Mouse (Mus musculus) macrophage (primary cell): ENCODE measurements around the gene Vav2. TPM values are rescaled to one million over a fixed set of nuclear protein-coding genes. Genes with fewer than 3 reads are reported as not detected.

ENCODE experiments used
- H3K27ac ChIP-seq: fragments of 350-480 bp; formaldehyde crosslinking; 2 replicates; pipeline ENCODE4 v1.9.0; 2021
- H3K36me3 ChIP-seq: fragments of 350-480 bp; formaldehyde crosslinking; 2 replicates; pipeline ENCODE4 v1.9.0; 2021; ENCODE audit errors: inconsistent target
- H3K4me3 ChIP-seq: fragments of 350-480 bp; formaldehyde crosslinking; 2 replicates; pipeline ENCODE4 v1.9.0; 2021; ENCODE audit errors: inconsistent target
- H3K79me2 ChIP-seq: fragments of 350-480 bp; formaldehyde crosslinking; 2 replicates; pipeline ENCODE4 v1.9.0; 2021; ENCODE audit errors: inconsistent target
- WGBS: methylation state at CpG from one replicate; pipeline ENCODE4 v1.1.7; 2026; ENCODE audit warnings: inconsistent platforms; ENCODE audit not compliant: missing documents; 5-methylcytosine and 5-hydroxymethylcytosine counted together
- polyA plus RNA-seq: library from polyadenylated mRNA; stranded (reverse); fragments of 250-400 nt; gene quantifications from 3 replicates; pipeline ENCODE4 v1.2.4, GENCODE M21; 2018; ENCODE audit warnings: inconsistent platforms

Gene Vav2
- polyA plus RNA-seq, 1 experiment from 2014 or later = 24.0 TPM

DNA sequence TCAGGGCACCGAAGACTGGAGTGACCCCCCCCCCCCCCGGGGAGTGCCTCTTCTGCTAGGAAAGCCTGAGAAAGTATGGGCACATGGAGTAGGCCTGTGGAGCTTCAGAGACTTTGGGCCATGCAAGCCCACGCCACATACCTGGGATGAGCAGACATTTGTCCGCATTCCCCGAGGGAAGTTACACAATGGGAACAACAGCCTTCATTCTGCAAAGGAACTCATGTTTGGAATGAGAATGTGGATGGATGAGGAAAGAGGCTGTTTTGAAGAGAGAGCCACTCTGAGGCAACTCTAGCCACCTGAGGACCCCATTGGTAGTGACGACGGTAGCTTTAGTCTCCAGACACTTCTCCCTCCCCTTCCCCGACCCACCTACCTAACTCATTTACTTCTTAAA is 106.0 kb downstream of the Vav2 start:
- Histone ChIP-seq H3K36me3 (no peaks in the 10 kb centered on the region), H3K4me3 (no peak overlapping the region), H3K27ac (no peak overlapping the region), H3K79me2 (peaks cover 8% of the 10 kb centered on the region; the same call in 1 of the 2 replicates)
- WGBS = 92% methylated on average over 7 of the region's 8 CpGs

DNA sequence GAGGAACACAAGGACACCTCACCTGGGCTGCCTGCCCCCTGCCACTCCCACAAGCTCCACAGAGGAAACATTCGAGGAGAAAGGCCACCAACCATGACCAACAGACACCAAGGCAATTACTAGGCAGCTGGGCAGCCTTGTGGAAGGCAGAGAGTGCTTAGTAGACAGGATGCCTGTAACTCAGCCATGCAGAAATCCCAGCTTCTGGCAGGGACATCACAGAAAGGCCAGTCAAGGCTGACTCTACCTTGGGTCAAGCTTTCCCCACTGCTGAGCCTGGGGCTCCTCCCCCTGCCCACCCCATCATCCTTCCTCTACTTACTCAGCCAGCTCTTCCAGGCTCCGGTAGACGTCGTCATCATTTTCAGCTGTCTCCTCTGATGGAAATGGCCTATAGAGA is 108.2 kb downstream of the Vav2 start:
- Histone ChIP-seq H3K79me2 (peaks cover 4% of the 10 kb centered on the region; the same call in 1 of the 2 replicates), H3K36me3 (no peaks in the 10 kb centered on the region), H3K4me3 (no peak overlapping the region), H3K27ac (peak overlapping the region; percentile 82)
- WGBS = 63% methylated on average over 4 of the region's 4 CpGs

DNA sequence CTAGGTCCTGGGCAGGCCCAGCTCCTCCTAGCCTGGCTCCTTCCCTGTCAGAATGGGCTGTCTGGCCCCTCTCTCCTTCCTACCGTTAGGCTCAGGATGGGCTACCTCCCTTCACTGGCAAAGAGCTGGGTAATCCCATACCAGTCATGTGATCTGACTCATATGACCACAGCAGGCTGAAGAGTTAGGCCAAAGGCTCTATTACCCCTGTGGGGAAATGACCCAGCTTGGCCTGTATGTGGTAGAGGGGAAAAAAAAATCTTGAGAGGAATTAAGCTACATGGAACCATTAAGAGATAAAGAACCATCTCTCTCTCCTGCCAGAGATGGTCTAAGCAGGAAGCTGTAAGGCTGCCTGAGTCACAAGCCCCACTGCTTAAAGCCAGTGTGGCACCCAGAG is 108.6 kb downstream of the Vav2 start:
- WGBS = 50% methylated on average over 1 of the region's 1 CpGs
- Histone ChIP-seq H3K27ac (peak overlapping the region; percentile 82), H3K36me3 (no peaks in the 10 kb centered on the region), H3K79me2 (no peaks in the 10 kb centered on the region; the same call in 1 of the 2 replicates), H3K4me3 (no peak overlapping the region)

DNA sequence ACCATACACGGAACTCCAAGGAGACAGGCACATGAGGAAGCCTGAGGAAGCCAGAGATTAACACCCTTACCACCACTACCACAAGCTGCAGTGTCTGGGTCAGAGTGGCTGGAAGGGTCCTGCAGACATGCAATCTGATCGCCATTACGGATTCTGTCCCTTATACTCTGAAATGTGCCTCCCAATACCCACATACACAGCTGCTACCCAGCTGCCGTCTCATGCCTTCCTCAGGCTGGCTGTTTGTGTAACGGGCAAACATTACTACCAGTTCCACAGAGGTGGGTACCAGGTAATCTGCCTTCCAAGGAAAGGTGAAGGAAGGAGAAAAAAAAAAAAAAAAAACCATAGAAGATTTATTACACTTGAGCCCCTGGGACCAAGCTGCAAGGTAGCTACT is 110.7 kb downstream of the Vav2 start:
- Histone ChIP-seq H3K27ac (no peak overlapping the region), H3K36me3 (no peaks in the 10 kb centered on the region), H3K4me3 (no peak overlapping the region), H3K79me2 (no peaks in the 10 kb centered on the region; the same call in 1 of the 2 replicates)
- WGBS = 89% methylated on average over 4 of the region's 5 CpGs

DNA sequence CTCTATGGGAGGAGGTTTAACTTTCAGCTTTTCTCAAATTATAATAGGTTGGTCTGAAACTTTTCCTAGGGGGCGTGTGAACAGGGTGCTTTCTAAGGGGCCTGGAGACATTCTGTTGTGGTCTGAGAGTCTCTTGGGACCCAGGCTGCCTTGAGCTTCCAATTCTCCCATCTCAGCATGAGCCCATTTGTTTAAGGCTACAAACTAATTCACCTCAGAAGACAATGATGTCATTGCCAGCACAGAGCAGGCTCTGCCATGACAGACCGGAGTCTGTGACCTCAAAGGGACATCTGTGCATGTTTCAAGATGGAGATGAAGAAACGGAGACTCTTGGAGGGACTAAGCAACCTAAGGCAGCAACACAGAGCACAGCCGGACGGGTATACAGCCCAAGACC is 112.6 kb downstream of the Vav2 start:
- no peaks in the 10 kb centered on the region for H3K36me3 ChIP-seq
- 93% methylated on average over 5 of the region's 5 CpGs for WGBS
- no peak overlapping the region for H3K27ac ChIP-seq
- H3K4me3 ChIP-seq = no peak overlapping the region
- H3K79me2 ChIP-seq = no peaks in the 10 kb centered on the region; the same call in 1 of the 2 replicates

DNA sequence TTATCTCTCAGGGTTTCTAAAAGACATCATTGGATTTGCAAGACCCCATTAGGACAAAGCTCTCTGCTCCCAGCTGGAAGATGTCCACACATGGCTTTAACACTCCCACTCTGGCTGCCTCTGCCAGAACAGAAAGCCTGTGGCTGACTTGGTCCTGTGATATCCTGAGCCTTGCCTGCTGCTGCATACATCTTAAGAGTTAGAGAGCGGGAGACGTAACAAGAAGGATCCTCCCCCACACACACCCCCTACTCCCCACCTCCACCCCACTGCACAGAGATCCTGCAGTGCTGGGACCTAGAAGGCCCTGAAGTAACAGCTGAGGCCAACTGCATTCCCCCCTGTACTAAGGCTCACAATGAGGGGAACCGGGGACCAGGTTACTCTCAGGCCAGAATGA is 114.3 kb downstream of the Vav2 start:
- Histone ChIP-seq H3K36me3 (no peaks in the 10 kb centered on the region), H3K4me3 (no peak overlapping the region), H3K27ac (no peak overlapping the region), H3K79me2 (no peaks in the 10 kb centered on the region; the same call in 1 of the 2 replicates)
- WGBS = 92% methylated on average over 3 of the region's 3 CpGs

DNA sequence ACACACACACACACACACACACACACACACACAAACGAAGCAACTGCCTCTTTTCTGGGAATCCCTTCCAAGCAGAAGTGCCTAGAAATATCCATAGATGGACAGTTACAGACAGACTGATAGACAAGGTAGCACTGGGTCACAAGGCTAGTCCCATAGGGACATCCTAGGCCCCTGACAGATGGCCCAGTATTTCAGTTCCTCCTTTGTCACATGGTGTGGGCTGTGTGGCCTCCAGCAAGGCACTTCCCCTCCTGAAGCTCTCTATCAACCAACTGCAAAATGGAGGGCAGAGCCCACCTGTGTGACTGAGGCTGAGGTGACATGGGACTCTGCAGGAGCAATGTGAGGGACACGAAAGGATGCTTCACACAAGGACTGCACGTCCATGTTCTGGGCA is 115.2 kb downstream of the Vav2 start:
- Histone ChIP-seq H3K27ac (peak overlapping the region; percentile 47), H3K36me3 (no peaks in the 10 kb centered on the region), H3K79me2 (no peaks in the 10 kb centered on the region; the same call in 1 of the 2 replicates), H3K4me3 (no peak overlapping the region)
- WGBS = 61% methylated on average over 3 of the region's 3 CpGs

DNA sequence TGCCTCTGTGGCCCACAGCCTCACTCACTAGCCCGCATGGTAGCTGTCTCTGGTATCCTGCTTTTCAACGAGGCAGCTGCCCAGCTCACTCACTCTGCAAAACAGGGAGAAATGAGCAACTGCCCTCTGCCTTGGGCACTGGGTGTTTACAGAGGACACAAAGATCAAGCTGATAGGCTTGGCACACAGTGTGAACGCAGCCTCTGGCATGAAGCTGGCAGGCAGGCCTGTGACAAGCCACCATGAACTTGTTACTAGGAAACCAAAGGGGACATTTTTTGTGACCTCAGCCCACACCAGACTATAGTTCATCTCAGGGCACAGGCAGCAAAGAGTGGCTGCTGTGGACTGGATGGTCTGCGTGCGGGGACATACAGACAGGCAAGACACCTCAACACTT is 115.9 kb downstream of the Vav2 start:
- H3K27ac ChIP-seq = peak overlapping the region; percentile 47
- H3K4me3 ChIP-seq = no peak overlapping the region
- 92% methylated on average over 5 of the region's 5 CpGs for WGBS
- no peaks in the 10 kb centered on the region for H3K36me3 ChIP-seq
- no peaks in the 10 kb centered on the region; the same call in 1 of the 2 replicates for H3K79me2 ChIP-seq

DNA sequence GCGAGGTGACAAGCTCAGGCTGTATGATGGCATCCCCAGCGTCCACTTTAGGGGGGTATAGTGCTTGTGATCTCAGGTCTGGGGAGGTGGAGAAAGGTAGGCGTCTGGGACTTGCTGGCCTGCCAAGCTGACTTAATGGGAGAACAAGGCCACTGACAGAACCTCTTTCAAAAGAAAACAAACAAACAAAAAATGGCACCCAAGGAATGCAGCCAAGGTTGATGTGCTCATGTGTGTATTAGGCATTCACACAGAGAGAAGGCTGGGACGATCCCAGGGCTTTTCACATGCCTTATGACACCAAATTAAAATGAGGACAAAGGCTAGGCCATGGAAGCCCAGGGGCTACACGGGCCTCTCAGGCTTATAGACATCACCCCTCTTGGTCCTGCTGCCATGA is 116.6 kb downstream of the Vav2 start:
- no peaks in the 10 kb centered on the region; the same call in 1 of the 2 replicates for H3K79me2 ChIP-seq
- H3K27ac ChIP-seq = no peak overlapping the region
- H3K4me3 ChIP-seq = no peak overlapping the region
- no peaks in the 10 kb centered on the region for H3K36me3 ChIP-seq
- WGBS = 89% methylated on average over 5 of the region's 5 CpGs

DNA sequence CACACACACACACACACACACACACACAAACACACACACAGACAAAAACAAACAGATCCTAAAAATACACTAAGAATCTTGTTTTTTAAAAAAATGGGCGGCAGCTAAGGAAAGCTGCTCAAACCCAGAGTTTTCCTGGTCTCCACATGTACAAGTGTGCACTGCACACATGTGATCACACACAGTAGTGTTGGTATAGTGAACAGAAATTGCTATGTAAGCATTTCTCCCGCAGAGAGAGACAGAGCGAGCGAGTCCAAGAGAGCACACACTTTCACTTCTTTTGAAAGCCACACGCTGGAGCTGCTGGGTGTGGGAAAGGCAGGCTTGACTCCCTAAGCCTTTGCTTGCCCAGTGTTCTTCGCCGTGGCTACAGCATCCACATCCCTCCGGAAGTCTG is 120.2 kb downstream of the Vav2 start:
- Histone ChIP-seq H3K4me3 (no peak overlapping the region), H3K27ac (no peak overlapping the region), H3K36me3 (no peaks in the 10 kb centered on the region), H3K79me2 (no peaks in the 10 kb centered on the region; the same call in 1 of the 2 replicates)
- 90% methylated on average over 8 of the region's 8 CpGs for WGBS

DNA sequence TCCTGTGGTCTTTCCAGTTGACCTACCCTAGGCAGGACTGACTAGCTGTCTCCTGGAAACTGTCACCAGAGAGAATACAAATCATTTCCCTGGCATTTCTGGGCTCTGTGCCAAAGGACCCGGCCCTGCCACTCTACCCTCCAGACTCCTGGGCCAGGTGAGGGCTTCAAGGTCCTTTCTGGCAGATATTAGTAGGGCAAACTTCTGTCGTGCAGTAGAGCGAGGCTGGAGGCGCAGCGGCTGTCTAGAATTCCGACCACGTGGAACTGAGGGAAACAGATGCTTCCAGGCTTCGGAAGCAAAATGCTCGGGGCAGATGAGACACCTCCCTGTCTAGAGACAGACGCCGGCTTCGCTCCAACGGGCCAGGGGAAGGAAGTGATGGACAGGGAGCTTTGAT is 122.1 kb downstream of the Vav2 start:
- Histone ChIP-seq H3K79me2 (no peaks in the 10 kb centered on the region; the same call in 1 of the 2 replicates), H3K4me3 (no peak overlapping the region), H3K27ac (no peak overlapping the region), H3K36me3 (peaks cover 4% of the 10 kb centered on the region; the same call in 1 of the 2 replicates)
- WGBS = 81% methylated on average over 13 of the region's 13 CpGs

DNA sequence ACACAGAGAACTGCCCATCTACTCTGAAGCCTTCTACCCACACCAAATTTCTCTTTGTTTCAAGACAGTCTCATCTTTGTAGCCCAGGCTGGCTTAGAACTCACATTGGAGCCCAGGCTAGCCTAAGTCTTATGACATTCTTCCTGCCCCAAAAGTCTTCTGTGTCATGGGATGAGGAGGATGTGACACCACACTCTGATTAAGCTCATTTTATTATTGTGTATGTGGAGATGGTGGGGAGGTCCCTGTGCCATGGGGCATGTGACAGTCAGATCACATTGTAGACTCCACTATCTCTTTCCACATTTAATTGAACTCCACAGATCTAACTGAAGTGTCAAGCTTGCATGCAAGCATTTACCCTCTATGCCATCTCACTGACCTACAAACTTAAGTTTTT is 122.8 kb downstream of the Vav2 start:
- peaks cover 9% of the 10 kb centered on the region; the same call in 1 of the 2 replicates for H3K36me3 ChIP-seq
- no peaks in the 10 kb centered on the region for H3K79me2 ChIP-seq
- H3K4me3 ChIP-seq = no peak overlapping the region
- no peak overlapping the region for H3K27ac ChIP-seq

DNA sequence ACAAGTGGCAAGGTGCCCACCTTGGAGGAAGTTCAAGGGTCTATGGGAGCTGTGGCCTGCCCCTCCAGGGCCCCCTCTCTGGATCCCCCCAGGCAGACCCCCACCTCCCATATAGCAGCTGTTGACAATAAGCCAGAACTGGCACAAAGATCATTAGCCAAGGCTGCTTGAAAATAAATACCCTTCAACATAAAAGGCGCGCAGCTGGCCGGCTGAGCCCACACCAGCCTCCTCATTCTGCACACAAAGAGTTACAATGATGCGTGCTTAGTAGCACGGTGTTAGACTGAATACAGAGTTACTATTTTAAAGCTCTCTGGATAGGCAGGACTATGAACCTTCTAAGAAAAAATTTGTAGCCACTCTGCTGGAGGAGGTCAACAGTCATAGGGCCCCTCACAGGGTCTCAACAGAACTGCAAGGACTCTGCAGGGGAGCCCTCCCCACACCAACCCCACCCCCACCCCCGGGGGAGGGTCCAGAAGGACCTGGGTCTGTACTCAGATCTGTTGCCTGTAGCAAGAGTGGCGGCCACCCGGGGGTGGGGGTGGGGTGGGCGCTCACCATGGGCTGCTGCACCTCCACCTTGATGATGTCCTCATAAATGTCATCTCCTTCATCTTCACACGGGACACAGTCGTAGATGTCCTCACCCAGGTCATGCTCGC is 125.3 kb downstream of the Vav2 start:
- Histone ChIP-seq H3K36me3 (peaks cover 17% of the 10 kb centered on the region; the same call in 1 of the 2 replicates), H3K79me2 (no peaks in the 10 kb centered on the region), H3K27ac (no peak overlapping the region), H3K4me3 (no peak overlapping the region)
- 96% methylated on average over 11 of the region's 12 CpGs for whole genome bisulfite sequencing

DNA sequence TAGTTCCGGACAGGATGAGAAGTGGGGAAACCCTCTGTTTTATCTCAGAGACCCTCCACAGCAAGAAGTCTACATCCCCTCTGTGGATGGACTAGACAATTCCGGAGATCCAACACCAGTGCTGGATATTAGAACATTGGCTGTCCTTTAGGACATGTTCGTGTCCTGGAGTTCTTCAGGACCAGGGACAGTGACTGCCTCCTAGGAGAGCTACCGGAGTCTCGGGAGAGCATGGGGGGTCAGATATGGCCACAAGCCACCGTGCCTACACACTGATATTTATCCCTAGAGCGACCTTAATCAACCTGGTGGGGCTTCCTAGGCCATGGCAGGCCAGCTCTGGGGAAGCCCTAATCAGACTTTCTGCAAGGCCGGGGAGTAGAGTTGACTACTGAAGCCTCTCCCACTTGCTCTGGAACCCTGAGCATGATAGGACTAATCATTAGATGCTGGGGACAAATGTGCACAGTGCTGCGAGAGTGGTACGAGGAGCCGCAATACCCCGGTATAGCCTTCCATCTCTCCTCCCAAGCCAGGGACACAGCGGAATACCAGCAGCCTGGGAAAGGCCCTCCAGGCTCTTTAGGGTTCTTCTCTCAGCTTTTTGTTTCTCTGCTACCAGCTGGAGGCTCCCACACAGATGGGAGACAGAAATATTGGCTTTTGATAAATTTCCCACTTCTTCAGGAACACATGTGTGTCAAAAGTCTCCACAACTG is 125.9 kb downstream of the Vav2 start:
- H3K79me2 ChIP-seq = no peaks in the 10 kb centered on the region
- no peak overlapping the region for H3K27ac ChIP-seq
- 94% methylated on average over 13 of the region's 13 CpGs for WGBS
- H3K4me3 ChIP-seq = no peak overlapping the region
- peaks cover 17% of the 10 kb centered on the region; the same call in 1 of the 2 replicates for H3K36me3 ChIP-seq

DNA sequence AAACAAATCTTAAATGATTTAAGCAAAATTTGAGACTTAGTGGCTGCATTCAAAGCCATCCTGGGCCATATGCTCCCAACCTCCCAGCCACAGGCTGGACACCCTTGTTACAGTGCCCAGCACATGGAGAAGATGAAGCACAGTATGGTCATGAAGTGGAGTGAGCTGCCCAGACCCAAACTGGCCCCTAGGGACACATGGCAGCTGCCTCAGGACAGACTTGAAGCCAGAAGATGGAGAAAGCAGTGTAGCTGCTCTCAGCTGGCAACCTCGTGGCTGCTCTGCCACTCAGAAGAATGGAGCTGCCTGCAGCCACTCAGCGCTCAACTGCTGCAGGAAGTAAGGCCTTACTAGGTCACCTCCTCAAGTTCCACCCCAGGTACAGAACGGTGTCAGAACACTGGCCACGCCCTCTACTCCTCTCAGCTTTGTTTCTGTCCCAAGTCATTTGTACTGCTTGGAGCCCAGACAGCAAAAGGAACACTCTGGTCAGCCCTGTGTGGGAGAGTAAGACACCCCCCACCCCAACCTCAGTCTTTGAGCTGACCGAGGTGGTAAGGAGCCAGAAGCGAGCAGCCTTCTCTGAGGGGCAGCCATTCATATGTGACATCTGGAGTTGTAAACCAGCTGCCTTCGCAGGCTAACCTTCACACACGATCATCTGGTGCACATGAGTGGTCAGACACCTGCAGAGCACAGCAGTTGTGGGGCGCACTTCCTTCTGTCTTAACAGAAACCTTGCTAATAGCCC is 130.0 kb downstream of the Vav2 start:
- 80% methylated on average over 8 of the region's 9 CpGs for WGBS
- peaks cover 27% of the 10 kb centered on the region; the same call in 1 of the 2 replicates for H3K36me3 ChIP-seq
- no peak overlapping the region for H3K4me3 ChIP-seq
- no peak overlapping the region for H3K27ac ChIP-seq
- no peaks in the 10 kb centered on the region for H3K79me2 ChIP-seq
